Mouse (Mus musculus) embryonic facial prominence, embryonic 15.5 days (tissue): ENCODE results near the gene Tgfbr1. TPM values are rescaled to one million over a fixed set of nuclear protein-coding genes. Genes with fewer than 3 reads are reported as not detected.
A peak's percentile ranks its signal among the peaks of the same experiment; 100 is the strongest.
"Not testable (repeated sequence)": the region's sequence is repeated elsewhere in the genome, so short reads cannot be mapped to it uniquely, and the experiment has no call there.

Source experiments
- ATAC-seq: fragments of 200-750 bp; cut with Nextera tagmentation; 2 replicates; pipeline ENCODE4 v1.8.0; 2017; ENCODE audit warnings: low read depth, moderate TSS enrichment; ENCODE audit not compliant: insufficient number of reproducible peaks, low FRiP score, low TSS enrichment
- H3K27ac ChIP-seq: fragments of 300-500 bp; sonication (generic); replicated peaks from 2 replicates; pipeline ENCODE4 v1.5.1; 2015; ENCODE audit warnings: mild to moderate bottlenecking, inconsistent platforms
- H3K27me3 ChIP-seq: fragments of 300-500 bp; sonication (generic); 2 replicates; pipeline ENCODE4 v1.6.1; 2015; ENCODE audit warnings: inconsistent platforms
- H3K36me3 ChIP-seq: fragments of 300-500 bp; sonication (generic); 2 replicates; pipeline ENCODE4 v1.6.1; 2015; ENCODE audit warnings: mild to moderate bottlenecking, inconsistent platforms
- H3K4me1 ChIP-seq: fragments of 300-500 bp; sonication (generic); 2 replicates; pipeline ENCODE4 v1.6.1; 2015; ENCODE audit warnings: inconsistent platforms
- H3K4me2 ChIP-seq: fragments of 300-500 bp; sonication (generic); replicated peaks from 2 replicates; pipeline ENCODE4 v1.6.1; 2015; ENCODE audit warnings: mild to moderate bottlenecking, inconsistent platforms
- H3K4me3 ChIP-seq: fragments of 300-500 bp; sonication (generic); replicated peaks from 2 replicates; pipeline ENCODE4 v1.5.1; 2015; ENCODE audit warnings: mild to moderate bottlenecking, inconsistent platforms
- H3K9ac ChIP-seq: fragments of 300-500 bp; sonication (generic); 2 replicates; pipeline ENCODE4 v1.6.1; 2015; ENCODE audit warnings: inconsistent platforms
- H3K9me3 ChIP-seq: fragments of 300-500 bp; sonication (generic); replicated peaks from 2 replicates; pipeline ENCODE4 v1.6.1; 2016; ENCODE audit warnings: inconsistent platforms
- WGBS: fragments of 180-500 bp; shearing (Covaris S2); methylation state at CpG from one replicate; pipeline ENCODE4 v1.1.7; 2015; 5-methylcytosine and 5-hydroxymethylcytosine counted together
- polyA plus RNA-seq: library from polyadenylated mRNA; unstranded; fragments of >200 nt; fragmentation: Nextera tagmentation; extraction: Ambion mirVana; gene quantifications from 2 replicates; pipeline ENCODE4 v1.2.1, GENCODE M21; 2015

The Tgfbr1 gene
- polyA plus RNA-seq, 1 experiment from 2014 or later = 32.0 TPM

DNA sequence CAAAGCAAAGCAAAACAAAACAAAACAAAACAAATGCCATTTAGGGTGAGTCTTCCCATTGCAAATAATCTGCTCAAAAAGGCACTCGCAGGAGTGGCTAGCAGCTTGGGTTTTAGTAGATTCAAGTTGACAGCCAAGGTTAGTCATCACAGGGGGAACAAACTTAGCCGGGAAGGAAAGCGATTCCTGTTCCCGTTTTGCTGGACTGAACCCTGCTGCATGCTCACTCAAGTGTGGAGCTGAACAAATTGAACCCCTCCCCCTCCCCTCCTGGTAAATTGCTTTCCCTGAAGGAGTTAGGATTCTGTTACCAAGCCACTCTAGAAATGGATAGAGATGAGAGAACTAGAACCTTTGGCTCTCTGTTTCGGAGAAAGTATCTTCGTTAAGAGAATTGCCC is 3.3 kb upstream of the Tgfbr1 start:
- ATAC-seq = no peak
- 19% methylated on average over 6 of the region's 6 CpGs for WGBS
- Histone ChIP-seq H3K4me3 (no peak overlapping the region), H3K4me2 (no peak overlapping the region), H3K4me1 (peaks cover 31% of the 10 kb centered on the region), H3K9me3 (no peaks in the 10 kb centered on the region), H3K9ac (no peak overlapping the region), H3K27ac (no peak overlapping the region), H3K36me3 (no peaks in the 10 kb centered on the region), H3K27me3 (no peaks in the 10 kb centered on the region)

DNA sequence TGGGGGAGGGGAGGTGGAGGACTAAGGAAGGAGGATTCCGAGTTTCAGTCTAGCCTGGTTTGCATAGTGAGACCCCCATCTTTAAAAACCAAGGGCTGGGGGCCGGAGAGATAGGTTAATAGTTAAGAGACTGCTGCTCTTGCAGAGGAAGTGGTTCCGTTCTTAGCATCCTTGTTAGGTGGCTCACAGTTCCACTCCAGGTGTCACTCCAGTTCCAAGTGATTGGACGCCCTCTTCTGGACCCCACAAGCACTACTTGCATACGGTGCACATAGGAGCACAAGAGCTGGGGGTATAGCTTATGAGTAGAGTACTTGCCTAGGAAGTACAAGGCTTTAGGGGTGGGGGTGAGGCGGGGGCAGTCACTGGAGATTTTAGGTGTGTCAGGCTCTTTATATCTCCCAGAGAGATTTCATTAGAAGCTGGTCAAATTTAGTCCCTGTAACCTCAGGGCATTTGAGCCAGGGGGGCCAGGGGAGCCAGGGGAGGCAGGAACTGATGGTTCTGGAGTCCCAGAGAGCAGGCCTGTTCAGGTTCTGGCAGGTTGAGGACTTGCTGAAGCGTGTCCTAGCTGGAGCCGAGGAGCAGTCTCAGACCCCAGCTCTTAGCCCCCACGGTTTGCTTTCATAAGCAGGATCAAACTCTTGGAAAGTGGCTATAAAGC is 1.5 kb upstream of the Tgfbr1 start:
- H3K9ac ChIP-seq = no peak overlapping the region
- WGBS = 18% methylated on average over 9 of the region's 9 CpGs

DNA sequence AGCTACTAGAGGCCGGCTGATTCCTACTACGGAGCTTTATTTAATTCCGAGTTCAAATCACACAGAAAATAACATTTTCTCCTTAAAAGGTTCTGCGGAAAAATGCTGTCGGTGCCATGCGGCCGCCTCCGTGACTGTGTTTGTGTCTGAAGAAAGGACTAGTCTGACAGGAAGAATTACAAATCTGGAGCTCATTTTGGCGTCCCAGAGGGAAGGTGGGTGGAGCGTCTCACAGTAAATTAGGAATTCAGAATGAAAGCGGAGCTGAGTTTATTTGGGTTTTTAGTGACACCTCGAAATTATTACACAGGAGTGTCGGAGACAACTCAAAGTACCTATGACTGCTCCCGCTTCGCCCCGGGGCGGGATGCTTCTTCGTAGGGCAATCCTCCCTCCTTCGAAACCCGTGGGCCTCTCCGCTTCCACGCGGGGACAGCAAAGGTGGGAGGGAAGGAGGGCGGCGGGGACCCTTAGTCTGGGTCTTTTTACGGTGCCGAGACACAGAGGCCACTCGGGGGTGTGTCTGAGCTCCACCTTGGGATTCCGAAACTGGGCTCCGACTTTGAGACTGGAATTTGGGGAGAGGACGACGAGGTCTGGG is 861 bp upstream of the Tgfbr1 start:
- H3K4me3 ChIP-seq = peak overlapping the region; percentile 78
- ATAC-seq = no peak; the same call in 1 of the 2 replicates
- peak overlapping the region; percentile 24 for H3K9ac ChIP-seq
- WGBS = under 1% methylated on average over 32 of the region's 32 CpGs
- peak overlapping the region; percentile 98 for H3K27ac ChIP-seq
- peak overlapping the region; percentile 96 for H3K4me2 ChIP-seq
- H3K4me1 ChIP-seq = peaks cover 29% of the 10 kb centered on the region
- no peaks in the 10 kb centered on the region for H3K27me3 ChIP-seq
- no peaks in the 10 kb centered on the region for H3K36me3 ChIP-seq
- no peaks in the 10 kb centered on the region for H3K9me3 ChIP-seq

More for the DNA sequence above, 1.5 kb upstream of the Tgfbr1 start:
- Histone ChIP-seq H3K4me1 (peaks cover 29% of the 10 kb centered on the region), H3K27me3 (no peaks in the 10 kb centered on the region), H3K4me2 (peak overlapping the region; percentile 96), H3K36me3 (no peaks in the 10 kb centered on the region), H3K4me3 (peak overlapping the region; percentile 78), H3K9me3 (no peaks in the 10 kb centered on the region), H3K27ac (peak overlapping the region; percentile 98)
- ATAC-seq = no peak

DNA sequence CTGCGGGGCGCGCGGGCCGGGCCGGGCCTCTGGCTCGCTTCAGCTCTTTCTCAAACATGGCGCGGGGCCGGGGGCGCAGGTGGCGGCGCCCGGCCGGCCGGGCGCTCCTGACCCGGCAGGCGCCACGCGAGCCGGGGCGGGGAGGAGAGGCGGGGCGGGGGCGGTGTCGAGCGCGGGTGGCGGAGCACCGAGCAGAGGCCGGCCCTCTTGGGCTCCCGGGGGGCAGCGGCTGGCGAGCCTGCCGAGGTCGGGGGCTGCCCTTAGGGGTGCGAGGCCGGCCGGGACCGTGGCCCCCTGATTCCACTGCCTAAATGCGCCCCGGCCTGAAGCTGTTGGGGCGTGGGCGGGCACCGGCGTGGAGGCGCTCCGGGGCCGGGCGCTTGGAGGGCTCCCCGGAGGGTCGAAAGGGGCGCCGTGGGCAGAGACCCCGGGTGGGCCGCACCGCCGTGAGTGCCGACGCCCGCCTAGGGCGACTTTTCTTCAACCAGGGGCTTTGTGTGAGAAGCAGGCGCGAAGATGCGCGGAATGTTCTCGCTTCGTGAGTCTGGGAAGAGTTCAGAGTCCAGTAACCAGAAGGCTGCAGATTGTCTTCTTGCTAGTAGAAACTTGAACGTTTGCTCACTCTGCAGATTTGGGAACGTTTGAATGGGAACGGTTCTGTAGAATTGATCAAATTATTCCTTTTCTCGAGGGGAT is 542 bp downstream of the Tgfbr1 start:
- Histone ChIP-seq H3K4me1 (peaks cover 29% of the 10 kb centered on the region), H3K36me3 (no peaks in the 10 kb centered on the region), H3K4me3 (peak overlapping the region; percentile 78), H3K9ac (peak overlapping the region; percentile 77), H3K9me3 (no peaks in the 10 kb centered on the region), H3K4me2 (peak overlapping the region; percentile 96), H3K27me3 (no peaks in the 10 kb centered on the region), H3K27ac (peak overlapping the region; percentile 98)
- ATAC-seq = peak; percentile 74
- under 1% methylated on average over 45 of the region's 73 CpGs for WGBS

DNA sequence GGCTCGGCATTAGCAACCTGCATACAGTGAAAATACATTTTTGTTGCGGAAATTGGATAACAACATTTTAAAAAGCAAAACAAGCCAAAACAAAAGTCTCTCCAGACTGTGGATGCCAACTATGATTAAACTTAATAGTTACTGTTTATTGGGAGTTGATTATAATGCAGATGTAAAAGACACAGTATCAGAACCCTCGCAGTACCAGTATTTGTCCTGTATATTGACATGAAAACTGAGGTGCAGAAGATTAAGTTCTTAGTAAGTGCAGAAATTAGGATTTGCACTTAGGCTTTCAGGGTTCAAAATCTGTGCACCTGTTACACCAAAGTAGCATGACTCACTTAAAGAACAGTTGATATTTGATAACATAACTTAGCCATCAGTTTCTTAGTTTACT is 1.3 kb downstream of the Tgfbr1 start:
- no peak overlapping the region for H3K27ac ChIP-seq
- H3K36me3 ChIP-seq = no peaks in the 10 kb centered on the region
- H3K4me2 ChIP-seq = peak overlapping the region; percentile 96
- H3K9ac ChIP-seq = peak overlapping the region; percentile 77; the same call in 1 of the 2 replicates
- peaks cover 29% of the 10 kb centered on the region for H3K4me1 ChIP-seq
- H3K4me3 ChIP-seq = peak overlapping the region; percentile 78
- H3K27me3 ChIP-seq = no peaks in the 10 kb centered on the region
- no peaks in the 10 kb centered on the region for H3K9me3 ChIP-seq
- 27% methylated on average over 3 of the region's 3 CpGs for WGBS
- ATAC-seq = no peak

DNA sequence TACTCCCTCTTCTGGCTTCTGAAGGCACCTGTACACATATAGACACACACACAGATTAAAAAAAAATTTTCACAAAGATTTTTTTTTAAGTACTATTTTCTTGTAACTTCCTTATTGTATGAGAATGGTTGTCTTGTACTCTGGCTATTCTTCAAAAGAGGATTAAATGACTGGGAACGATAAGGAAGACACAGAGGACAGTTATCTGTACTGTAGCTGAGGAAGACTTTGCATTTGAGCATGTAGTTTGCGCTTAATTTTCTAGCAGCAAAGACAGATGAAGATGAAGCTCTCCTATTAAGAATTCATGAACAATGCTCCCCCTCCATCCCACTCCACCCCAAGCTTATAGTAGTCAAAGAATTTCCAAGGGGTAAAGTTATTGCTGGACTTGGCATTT is 9.6 kb downstream of the Tgfbr1 start:
- H3K4me3 ChIP-seq = no peak overlapping the region
- H3K27me3 ChIP-seq = no peaks in the 10 kb centered on the region
- no peaks in the 10 kb centered on the region for H3K36me3 ChIP-seq
- ATAC-seq = no peak
- H3K4me2 ChIP-seq = no peak overlapping the region
- 89% methylated on average over 2 of the region's 2 CpGs for WGBS
- no peak overlapping the region for H3K27ac ChIP-seq
- no peak overlapping the region for H3K9ac ChIP-seq
- H3K9me3 ChIP-seq = no peaks in the 10 kb centered on the region
- 0 out of 2 replicates have a peak, but pooled peaks cover 10% of the 10 kb centered on the region for H3K4me1 ChIP-seq

DNA sequence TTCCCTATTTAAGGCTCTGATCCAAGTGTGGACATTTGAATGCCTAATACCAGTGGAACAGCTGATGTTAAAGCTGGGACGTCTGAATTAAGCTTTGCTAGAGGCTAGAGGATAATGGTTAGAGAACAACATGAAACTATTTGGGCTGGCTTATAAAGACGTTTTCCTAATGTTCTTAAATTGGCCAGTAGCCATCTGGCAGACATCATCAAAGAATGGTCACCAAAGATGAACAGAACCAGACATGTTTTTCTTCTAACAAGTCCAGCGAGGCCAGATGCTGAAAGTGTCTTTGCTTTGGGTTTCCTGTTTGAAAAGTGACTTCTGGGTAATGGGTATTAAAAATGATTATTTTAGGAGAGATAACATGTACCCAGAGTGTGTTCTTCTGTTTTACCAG is 10.1 kb downstream of the Tgfbr1 start:
- Histone ChIP-seq H3K4me3 (no peak overlapping the region), H3K27ac (no peak overlapping the region), H3K4me1 (0 out of 2 replicates have a peak, but pooled peaks cover 10% of the 10 kb centered on the region), H3K9ac (no peak overlapping the region), H3K27me3 (no peaks in the 10 kb centered on the region), H3K4me2 (no peak overlapping the region), H3K36me3 (no peaks in the 10 kb centered on the region), H3K9me3 (no peaks in the 10 kb centered on the region)
- 21% methylated on average over 3 of the region's 3 CpGs for WGBS
- ATAC-seq = no peak

DNA sequence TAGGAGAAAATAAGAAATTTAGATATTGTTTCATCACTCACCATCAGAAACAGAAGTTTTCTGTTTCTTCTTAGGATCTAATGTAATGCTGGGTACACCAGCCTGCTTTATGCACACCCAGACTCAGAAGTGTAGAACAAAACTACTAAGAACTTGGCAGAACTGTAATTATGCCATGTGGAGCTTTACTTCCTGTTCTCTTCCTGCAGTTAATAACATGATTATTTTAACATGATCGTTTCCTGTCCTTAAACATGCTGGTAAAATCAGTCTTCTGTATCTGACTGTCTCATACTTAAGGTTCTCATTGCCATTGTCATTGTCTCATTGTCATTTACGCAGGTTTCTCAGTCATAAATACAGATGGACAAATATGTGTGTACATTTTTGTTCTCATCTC is 15.7 kb downstream of the Tgfbr1 start:
- H3K9me3 ChIP-seq = no peaks in the 10 kb centered on the region
- WGBS = 71% methylated on average over 2 of the region's 2 CpGs
- H3K4me3 ChIP-seq = no peak overlapping the region
- no peaks in the 10 kb centered on the region for H3K4me1 ChIP-seq
- no peak overlapping the region for H3K27ac ChIP-seq
- H3K4me2 ChIP-seq = no peak overlapping the region
- H3K9ac ChIP-seq = no peak overlapping the region
- H3K27me3 ChIP-seq = no peaks in the 10 kb centered on the region
- no peaks in the 10 kb centered on the region for H3K36me3 ChIP-seq
- ATAC-seq = no peak

DNA sequence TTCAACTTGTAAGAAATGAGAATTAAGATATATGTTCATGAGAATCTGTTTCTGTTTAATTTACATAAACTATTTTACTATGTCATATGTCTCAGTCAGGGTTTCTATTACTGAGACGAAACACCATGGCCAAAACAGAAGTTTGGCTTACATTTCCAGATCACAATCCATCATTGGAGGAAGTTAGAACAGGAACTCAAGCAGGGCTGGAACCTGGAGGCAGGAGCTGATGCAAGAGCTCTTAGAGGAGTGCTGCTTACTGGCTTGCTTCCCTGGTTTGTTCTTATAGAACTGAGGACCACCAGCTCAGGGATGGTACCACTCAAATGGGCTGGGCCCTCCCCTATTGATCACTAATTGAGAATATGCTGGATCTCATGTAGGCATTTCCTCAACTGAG is 25.7 kb downstream of the Tgfbr1 start:
- WGBS = 36% methylated on average over 1 of the region's 1 CpGs
- no peak for ATAC-seq

DNA sequence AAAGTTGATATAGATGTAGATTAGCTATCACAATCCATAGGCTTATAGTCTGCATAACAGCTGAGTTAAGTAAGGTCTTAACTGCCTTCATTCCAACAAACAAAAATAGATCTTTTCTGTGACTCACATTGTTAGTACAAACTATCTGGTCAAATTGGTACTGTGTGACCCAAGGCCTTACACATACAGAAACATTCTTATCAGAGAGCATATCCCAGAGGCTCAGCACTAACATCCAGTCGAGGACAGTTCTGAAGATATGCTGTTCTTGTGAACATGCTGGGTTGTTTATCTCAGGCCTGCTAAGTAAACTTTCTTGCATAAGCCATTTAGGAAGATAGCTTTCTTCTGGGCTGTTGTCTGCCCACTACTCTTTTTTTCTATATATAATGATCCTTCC is 29.4 kb downstream of the Tgfbr1 start:
- H3K9ac ChIP-seq = no peak overlapping the region
- peaks cover 9% of the 10 kb centered on the region for H3K36me3 ChIP-seq
- no peak overlapping the region for H3K4me2 ChIP-seq
- H3K9me3 ChIP-seq = no peaks in the 10 kb centered on the region
- H3K27me3 ChIP-seq = no peaks in the 10 kb centered on the region
- WGBS = 80% methylated on average over 1 of the region's 1 CpGs
- no peak overlapping the region for H3K4me3 ChIP-seq
- no peak for ATAC-seq
- H3K27ac ChIP-seq = no peak overlapping the region
- 0 out of 2 replicates have a peak, but pooled peaks cover 3% of the 10 kb centered on the region for H3K4me1 ChIP-seq

More for the DNA sequence above, 25.7 kb downstream of the Tgfbr1 start:
- H3K36me3 ChIP-seq = no peaks in the 10 kb centered on the region
- H3K4me2 ChIP-seq = no peak overlapping the region
- no peak overlapping the region for H3K27ac ChIP-seq
- no peaks in the 10 kb centered on the region for H3K27me3 ChIP-seq
- no peak overlapping the region for H3K9ac ChIP-seq
- H3K9me3 ChIP-seq = no peaks in the 10 kb centered on the region
- H3K4me1 ChIP-seq = 0 out of 2 replicates have a peak, but pooled peaks cover 3% of the 10 kb centered on the region
- no peak overlapping the region for H3K4me3 ChIP-seq

DNA sequence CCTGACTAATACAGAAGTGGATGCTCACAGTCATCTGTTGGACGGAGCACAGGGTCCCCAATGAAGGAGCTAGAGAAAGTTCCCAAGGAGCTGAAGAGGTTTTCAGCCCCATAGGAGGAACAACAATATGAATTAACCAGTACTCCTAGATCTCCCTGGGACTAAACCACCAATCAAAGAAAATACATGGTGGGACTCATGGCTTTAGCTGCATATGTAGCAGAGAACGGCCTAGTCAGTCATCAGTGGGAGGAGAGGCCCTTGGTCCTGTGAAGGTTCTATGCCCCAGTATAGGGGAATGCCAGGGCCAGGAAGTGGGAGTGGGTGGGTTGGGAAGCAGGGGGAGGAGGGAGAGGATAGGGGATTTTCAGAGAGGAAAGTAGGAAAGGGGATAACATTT is 38.9 kb downstream of the Tgfbr1 start:
- not testable (repeated sequence) for H3K36me3 ChIP-seq, H3K4me1 ChIP-seq, H3K27ac ChIP-seq, H3K4me3 ChIP-seq, H3K9ac ChIP-seq, H3K9me3 ChIP-seq, ATAC-seq, H3K4me2 ChIP-seq, H3K27me3 ChIP-seq
- 96% methylated on average over 2 of the region's 2 CpGs for WGBS
